Mouse (Mus musculus): ENCODE results near the gene Hspa1l.

Hspa1l gene

DNA sequence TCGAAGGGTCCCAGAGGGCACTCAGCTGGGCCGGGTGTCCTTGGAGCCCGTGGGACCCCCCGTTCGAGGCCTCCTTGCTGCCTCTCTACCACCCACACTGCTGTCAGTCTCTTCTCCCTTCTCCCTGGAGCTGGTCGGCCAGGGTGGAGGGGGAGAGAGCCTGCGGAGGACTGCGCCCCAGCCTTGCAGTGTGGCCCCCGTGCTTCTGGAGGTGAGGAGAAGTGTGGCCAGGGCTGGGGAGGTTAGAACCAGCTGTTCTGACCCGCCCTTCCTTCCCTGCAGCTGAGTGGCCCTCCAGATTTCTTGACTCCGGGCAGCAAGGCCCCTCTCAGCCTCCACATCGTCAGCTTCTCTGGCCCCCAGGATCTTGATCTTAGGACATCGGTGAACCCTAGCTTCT is 51.8 kb downstream of the Hspa1l start:
- DNase-seq (ENCODE audit: low spot score), result no peak

DNA sequence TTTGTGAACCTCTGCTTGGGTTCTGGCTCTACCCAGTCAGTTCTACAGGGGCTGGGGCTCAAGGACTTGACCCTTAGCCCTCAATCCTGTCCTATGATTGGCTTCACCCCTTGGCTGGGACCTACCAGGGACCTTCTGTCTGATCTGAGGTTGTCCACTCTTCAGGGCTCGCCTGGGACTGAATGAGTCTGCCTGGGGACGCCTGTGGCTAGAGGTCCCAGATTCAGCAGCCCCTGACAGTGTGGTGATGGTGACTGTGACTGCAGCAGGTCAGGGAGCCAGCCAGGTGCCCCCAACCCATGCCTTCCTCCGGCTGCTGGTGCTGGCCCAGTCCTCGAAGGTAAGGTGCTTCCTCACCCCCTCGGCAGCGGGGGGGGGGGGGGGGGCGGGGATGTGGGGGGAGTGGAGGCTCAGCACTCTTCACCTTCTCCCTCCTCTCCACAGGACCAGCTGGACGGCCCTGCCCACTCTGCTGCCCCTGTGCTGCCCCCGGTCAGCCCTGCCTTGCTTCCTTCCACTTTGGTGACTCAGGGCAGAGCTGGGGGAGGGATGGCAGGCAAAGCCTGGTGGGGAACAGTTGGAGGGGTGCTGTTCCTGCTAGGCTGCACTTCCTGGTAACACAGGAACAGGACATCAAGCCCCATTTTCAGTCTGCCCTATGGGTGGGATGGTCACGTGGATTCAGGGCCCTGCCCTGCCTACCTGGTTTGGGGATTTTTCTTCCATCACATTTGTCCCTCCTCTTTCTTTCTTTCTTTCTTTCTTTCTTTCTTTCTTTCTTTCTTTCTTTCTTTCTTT is 52.4 kb downstream of the Hspa1l start:
- DNase-seq (ENCODE audit: low spot score), result no peak

DNA sequence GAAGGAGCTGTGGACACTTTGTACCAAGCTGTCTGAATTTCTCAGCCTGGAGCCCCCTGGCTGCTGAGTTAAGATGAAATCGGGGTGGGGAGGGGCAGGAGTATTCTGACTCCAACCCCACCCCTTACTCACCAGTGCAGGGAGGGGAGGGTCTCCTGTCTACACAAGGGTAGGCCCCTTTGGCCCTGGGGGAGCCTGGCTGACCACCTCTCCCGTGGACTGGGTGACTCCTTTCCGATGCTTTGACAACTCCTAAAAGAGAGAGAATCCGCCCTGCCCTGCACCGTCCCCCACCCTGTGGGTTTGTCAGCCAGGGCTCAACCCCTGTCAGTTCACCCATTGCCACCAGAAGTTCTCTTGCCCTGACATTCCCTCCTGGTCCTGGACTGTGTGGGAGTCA is 53.7 kb downstream of the Hspa1l start:
- no peak for DNase-seq (ENCODE audit: low spot score)

DNA sequence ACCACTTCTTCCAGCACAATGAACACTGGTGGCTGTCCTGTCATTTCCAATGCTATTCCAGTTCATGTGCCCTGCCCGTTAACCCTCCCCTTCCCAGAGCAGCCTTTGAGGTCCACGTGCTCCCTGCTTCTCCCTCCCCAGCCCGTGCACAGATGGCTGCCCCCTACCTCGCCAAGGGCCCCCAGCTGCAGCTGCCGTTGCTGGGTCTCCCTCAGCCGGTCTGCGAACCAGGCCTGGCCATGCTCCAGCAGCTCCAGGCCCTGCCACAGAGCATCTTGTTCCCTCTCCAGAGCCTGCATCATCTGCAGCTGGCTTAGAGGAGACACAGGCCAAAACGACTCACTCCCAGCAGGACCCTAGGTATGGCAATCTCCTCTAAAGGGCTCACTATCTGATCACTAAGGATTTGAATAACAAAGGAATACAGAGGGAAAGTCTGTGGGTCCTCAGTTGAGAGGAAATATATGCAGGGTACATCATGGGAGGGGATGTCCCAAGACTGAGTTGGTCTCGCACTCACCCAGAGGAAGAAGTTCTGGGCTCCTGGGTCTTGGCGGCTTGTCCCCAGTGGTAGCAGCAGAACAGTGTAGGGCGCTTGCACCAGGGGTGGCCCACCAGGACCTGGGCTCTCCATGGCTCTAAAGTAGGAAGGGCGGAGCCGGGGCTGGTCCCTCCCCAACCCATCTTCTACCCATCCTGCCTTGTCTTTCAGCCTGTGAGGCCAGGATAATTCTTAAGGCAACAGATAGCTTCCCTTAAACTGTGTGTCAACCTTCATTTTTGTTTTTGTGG is 55.0 kb downstream of the Hspa1l start, which contains the start of gene Sapcd1:
Gene Sapcd1 (minus strand): TSS at position 740 of the 792 bp plus-strand sequence.
- no peak for DNase-seq (ENCODE audit: low spot score)

DNA sequence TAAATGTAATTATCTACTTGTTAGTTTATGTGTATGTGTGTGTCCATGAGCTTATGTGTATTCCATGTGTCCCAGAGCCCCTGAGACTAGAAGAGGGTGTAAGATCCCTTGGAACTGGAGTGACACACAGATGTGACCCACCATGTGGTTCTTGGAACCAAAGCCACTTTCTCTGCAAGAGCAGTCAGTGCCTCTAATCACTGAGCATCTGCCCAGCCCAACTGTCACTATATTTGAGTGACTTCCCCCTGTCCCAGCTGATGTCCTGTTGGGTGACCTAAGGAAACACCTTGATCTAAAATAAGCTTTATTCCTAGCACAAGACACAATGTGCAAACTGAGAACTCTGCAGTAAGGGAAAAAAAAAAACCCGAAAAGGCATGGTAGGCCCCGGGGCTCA is 55.8 kb downstream of the Hspa1l start:
- DNase-seq (ENCODE audit: low spot score), result no peak
